9 mouse cellular contexts compared by ENCODE assay signal in genomic region chr12:52868000-52868624, GRCm38 (mm10).
A peak's percentile ranks its signal among the peaks of the same experiment; 100 is the strongest.
DNase-seq lines count a peak whose midpoint lies in the region.
"Had no signal": no experiment of that assay in that cellular context is flagged by ENCODE, and none has a peak within 500 bp of the region (broad histone marks: within the 10 kb centered on the region; RNA-seq: fewer than 3 reads in every experiment).

No protein-coding gene starts in this region.

- peak; percentile 9 for DNase-seq in urinary bladder, postnatal 14 days (ENCODE audit: low spot score)
- no peak for DNase-seq in urinary bladder, adult 2 months (ENCODE audit: low spot score)
- peak; percentile 72 for DNase-seq in heart, adult 8-10 months (ENCODE audit: low spot score)
- peak; percentile 18 to 53 for DNase-seq in kidney, postnatal 25 days
- peak; percentile 34 for DNase-seq in yolk sac, embryonic 10.5 days (ENCODE audit: low spot score)
- no peak for DNase-seq in ovary, postnatal 10 days (ENCODE audit: low spot score)
- DNase-seq in urinary bladder, postnatal 36 days (ENCODE audit: low spot score in 2 of 2): no peak
- DNase-seq in spleen, postnatal 14 days (ENCODE audit: low spot score in 2 of 2): no peak
- DNase-seq: cerebellum, adult 8-10 months had no signal

Comparison
In these comparisons a context has a peak if more than half of its experiments do, and no peak if none do; other contexts are left out.
1. DNase-seq: peak in urinary bladder, postnatal 14 days (single experiment), heart, adult 8-10 months (single experiment), kidney, postnatal 25 days (2 of 2) and yolk sac, embryonic 10.5 days (single experiment); none in urinary bladder, adult 2 months (single experiment), ovary, postnatal 10 days (single experiment), urinary bladder, postnatal 36 days (0 of 2) and spleen, postnatal 14 days (0 of 2).